Mouse (Mus musculus): ENCODE results near the gene Kctd11.

Gene Kctd11

DNA sequence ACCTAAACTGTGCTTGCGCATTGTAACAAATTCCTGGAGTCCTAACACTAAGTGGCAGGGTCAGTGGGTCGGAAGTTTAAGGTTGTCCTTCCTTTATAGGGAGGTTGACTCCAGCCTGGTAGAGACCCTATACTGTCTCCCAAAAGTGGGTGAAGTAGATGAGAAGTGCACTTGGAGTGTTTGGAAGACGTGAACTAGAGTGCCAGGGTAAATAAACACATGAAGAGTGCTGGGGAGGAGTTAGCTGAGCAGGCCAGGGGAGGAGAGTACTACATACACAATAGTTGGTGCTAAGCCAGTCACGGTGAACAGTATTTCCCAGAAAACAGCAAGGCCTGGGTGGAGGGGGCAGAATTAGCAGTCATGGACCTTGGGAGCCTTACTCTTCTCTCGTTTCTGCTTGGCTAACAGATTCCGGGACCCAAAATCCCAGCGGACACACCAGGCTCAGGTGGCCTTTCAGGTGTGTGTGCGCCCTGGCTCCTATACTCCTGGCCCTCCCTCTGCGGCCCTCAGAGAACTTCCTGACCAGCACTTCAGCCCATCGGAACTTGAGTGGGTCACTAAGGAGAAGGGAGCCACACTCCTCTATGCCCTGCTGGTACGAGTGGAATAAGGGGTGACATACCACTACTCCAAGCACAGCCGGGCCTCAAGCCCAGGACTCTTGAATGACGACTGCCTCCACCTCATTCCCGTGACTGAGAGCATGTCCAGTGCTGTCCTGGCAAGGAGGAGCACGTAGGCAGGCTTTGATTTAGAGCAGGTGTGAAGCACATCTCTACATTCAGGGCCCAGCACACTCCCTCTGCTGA, 31.7 kb upstream of the Kctd11 start:
- no peak for DNase-seq

DNA sequence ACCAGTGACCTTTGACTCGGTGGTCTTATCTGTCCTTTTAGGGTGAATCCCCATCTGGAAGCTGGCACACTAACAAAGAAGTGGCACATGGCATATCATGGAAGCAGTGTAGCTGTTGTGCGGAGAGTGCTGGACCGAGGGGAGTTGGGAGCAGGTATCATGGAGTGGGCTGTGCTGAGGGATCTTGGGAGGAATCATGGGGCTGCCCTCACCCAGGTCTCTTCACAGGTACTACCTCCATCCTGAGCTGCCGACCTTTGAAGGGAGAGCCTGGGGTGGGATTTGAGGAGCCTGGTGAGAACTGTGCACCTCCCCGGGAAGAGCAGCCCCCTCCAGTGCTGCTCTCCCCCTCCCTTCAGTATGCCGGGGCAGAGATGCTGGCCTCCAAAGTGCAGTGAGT, 30.5 kb upstream of the Kctd11 start:
- DNase-seq, result no peak

- DNase-seq, result no peak
Observed at GRCm38 (mm10) chr11:69910781-69911560, 29.8 kb upstream of the Kctd11 start.

DNA sequence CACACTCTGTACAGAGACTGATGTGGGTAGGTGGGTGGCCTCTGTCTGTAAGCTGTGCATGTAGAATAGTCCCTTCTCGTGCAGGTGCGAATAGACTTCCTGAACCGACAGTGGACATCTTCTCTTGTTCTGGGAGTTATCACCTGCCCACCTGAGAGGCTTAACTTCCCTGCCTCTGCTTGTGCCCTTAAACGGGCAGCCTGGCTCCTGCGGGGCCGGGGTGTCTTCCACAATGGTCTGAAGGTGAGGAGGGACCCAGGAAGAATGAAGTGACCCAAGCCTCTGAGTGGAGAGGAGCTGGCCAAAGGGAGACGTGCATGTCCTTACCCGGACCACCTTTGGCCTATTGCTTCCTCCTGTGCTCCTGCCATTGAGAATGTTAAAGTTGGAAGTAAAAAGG, 29.0 kb upstream of the Kctd11 start:
- no peak for DNase-seq

GRCm38 (mm10) chr11:69909174-69909573, 28.0 kb upstream of the Kctd11 start:
- no peak for DNase-seq

GRCm38 (mm10) chr11:69908645-69909044, 27.4 kb upstream of the Kctd11 start:
- no peak for DNase-seq

DNA sequence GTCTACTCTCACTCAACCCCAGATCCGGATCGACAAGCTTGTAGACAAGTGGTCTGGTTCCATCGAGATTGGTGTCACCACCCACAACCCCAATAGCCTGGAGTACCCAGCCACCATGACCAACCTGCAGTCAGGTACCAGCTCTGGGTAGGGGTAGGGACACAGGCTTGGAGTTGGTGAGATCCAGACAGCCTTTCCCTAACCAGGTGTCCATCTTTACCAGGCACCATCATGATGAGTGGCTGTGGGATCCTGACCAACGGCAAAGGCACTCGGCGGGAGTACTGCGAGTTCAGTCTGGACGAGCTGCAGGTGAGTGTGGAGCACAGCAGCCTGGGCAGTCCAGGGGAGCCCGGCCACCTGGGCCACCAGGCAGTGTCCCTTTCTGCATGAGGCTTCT, 23.1 kb upstream of the Kctd11 start:
- no peak for DNase-seq

DNA sequence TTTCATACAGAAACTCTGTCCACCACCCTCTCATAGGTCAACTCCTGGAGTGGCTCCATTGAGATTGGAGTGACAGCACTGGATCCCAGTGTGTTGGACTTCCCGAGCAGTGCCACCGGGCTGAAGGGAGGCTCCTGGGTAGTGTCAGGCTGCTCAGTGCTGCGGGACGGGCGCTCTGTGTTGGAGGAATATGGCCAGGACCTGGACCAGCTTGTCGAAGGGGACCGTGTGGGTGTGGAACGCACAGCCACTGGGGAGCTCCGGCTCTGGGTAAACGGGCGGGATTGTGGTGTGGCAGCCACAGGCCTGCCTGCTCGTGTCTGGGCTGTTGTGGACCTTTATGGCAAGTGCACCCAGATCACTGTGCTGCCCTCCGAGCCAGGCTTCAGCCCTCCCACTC, 21.8 kb upstream of the Kctd11 start:
- no peak for DNase-seq

GRCm38 (mm10) chr11:69901993-69902392, 20.8 kb upstream of the Kctd11 start:
- peak in 1 of 2 experiments; percentile 74 for DNase-seq

DNA sequence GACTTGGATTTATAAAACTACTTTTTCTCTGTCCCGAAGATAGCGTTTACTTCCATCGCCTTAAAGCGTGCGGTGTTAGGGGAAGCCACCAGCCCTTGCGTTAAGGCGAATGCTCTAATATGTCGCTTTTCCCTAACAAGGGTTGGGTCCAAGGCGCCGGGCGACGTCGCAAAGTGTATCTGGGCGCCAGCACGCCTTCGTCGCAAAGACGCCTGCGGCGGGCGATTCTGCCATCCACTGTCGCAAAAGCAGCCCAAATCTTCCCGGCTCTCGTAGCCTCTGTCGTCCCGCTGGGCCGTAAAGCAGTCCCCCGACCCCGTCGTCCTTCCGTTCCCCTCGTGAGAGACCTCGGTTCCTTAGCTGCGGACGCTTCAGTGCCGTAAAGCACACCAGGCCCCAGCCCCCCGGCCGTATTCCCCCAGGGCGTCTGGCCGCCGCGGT, 20.2 kb upstream of the Kctd11 start:
- DNase-seq, result peak; percentile 94 to 97

- DNase-seq, result peak; percentile 92 to 94
Observed at GRCm38 (mm10) chr11:69900471-69901405, 19.5 kb upstream of the Kctd11 start, which contains the start of the genes 2810408A11Rik and Neurl4. 2810408A11Rik (minus strand) TSS chr11:69900987. Neurl4 (plus strand) TSS chr11:69901072.

- DNase-seq, result peak; percentile 29 to 40
Observed at GRCm38 (mm10) chr11:69899870-69900269, 18.7 kb upstream of the Kctd11 start.

DNA sequence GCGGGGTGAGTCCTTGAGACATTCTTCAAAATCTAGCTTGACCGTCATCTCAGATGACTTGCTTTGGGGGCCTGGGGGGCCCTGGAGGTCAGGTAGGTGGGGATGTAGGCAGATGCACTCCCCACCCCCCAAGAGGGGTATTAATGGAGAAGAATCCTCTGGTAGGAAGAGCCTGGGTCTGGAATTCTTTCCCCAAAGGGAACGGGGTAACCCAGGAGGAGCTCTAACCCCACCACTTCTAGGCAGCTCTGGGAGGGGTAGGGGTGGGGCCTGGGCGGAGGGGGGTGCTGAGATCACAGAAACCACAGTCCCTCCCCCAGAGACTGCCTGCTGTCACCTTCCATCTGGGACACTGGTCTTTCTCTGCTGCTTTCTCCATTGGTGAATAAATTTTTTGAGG, 14.1 kb upstream of the Kctd11 start, which contains the start of gene Acap1:
Gene Acap1, minus strand, starts transcription at position 249 of the 400 bp plus-strand sequence.
- no peak for DNase-seq

DNA sequence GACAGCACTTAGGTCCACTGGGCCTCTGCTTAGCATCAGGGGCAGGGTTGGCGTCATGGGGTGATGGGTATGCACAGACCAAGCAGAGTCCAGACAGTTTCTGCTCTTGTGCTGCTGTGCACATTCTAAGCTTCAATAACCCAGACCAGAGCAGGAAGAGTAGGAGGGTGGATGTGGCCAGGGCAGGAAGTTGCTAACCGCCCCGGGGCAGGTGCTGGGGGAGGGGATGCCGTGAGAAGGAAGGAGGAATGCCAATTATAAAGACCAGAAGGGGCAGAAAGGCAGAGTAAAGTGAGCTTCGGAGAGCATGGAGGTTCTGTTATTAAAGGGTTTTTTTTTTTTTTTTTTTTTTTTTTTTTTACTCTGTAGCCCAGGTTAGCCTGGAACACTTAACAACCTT, 13.5 kb upstream of the Kctd11 start:
- DNase-seq, result no peak

DNA sequence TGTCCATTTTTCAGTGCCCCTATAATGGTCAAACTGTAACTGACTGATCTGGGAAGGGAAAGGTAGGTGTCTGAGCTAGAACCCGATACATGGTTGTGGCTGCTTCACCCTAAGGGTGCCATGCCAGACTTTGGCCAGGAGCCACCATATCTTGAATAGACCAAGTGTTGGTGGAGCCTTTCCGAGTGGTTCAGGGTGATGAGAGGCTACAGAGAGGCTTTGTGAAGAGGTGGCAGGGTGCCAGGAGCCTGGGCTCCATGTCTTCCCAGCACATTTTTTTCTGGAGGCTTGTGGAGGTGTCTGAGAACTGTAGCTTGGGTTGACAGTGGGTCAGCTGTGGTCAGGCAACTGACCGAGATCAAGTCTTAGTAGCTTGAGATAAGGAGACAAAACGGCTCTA, 10.3 kb upstream of the Kctd11 start:
- peak; percentile 52 to 64 for DNase-seq

GRCm38 (mm10) chr11:69886907-69887635, 5.9 kb upstream of the Kctd11 start:
- no peak for DNase-seq

GRCm38 (mm10) chr11:69884663-69885062, 3.5 kb upstream of the Kctd11 start:
- no peak for DNase-seq

DNA sequence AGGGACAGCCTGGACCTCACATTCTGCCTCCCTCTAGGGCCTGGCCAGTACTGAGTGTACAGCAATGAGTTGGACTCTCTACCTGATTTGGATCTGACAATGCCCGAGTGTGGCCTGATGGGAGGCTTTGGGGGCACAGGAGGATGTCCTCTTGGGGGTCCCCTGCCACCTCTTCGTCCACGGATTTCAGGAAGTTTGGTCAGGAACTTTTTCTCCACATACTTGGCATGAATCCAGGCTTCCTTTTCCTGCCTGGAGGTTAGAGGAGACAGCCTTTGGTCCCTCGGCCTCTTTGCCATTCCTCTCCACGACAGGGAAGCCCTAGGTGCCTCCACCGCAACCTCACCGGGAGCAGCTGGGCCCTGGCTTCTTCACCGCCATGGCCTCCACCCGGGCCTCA, 3.0 kb upstream of the Kctd11 start:
- no peak for DNase-seq

GRCm38 (mm10) chr11:69883527-69884151, 2.4 kb upstream of the Kctd11 start:
- DNase-seq, result no peak

DNA sequence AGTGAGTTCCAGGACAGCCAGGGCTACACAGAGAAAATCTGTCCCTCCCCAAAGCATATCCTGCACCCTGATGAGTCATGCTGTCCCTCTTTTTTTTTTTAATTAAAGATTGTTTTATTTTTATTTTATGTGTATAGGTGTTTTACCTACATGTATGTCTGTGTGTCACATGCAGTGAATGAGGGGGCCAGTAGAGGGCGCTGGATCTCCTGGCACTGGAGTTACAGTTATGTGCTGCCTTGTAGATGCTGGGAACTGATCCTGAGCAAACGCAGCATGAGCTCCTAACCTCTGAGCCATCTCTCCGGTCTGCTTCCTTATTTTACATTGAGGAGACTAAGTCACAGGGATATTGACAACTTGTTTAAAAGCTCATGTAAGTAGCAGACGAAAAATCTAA, 1.9 kb upstream of the Kctd11 start:
- DNase-seq, result peak; percentile 50 to 61
